Mouse (Mus musculus) neural tube, embryonic 10.5 days (tissue): Measurements from ENCODE around the gene Mrpl57.
"Not testable (repeated sequence)": the region's sequence is repeated elsewhere in the genome, so short reads cannot be mapped to it uniquely, and the experiment has no call there.

Experiments
- DNase-seq: peaks from one replicate; pipeline ENCODE4 v3.0.0-alpha.2; 2017; ENCODE audit warnings: low spot score; ENCODE audit errors: extremely low spot score

Gene Mrpl57

GRCm38 (mm10) chr14:57825788-57826751, at the start of gene Mrpl57, which contains the start of gene Ska3:
Mrpl57 (plus strand) TSS chr14:57826234.
Ska3 (minus strand) TSS chr14:57826185.
- peak; percentile 97 for DNase-seq

GRCm38 (mm10) chr14:57787406-57787805, 38.6 kb upstream of the Mrpl57 start:
- no peak for DNase-seq

- no peak for DNase-seq
These were observed 36.7 kb upstream of the Mrpl57 start for GRCm38 (mm10) chr14:57789311-57789710.

GRCm38 (mm10) chr14:57789759-57790158, 36.3 kb upstream of the Mrpl57 start:
- no peak for DNase-seq

- no peak for DNase-seq
These were observed 34.9 kb upstream of the Mrpl57 start for GRCm38 (mm10) chr14:57791171-57791570.

- peak; percentile 14 for DNase-seq
These were observed 28.5 kb upstream of the Mrpl57 start for GRCm38 (mm10) chr14:57797551-57797950.

GRCm38 (mm10) chr14:57797991-57798931, 27.8 kb upstream of the Mrpl57 start, which contains the start of gene Sap18:
Sap18 (plus strand) TSS chr14:57798180.
- DNase-seq, result peak; percentile 95

GRCm38 (mm10) chr14:57803731-57804130, 22.3 kb upstream of the Mrpl57 start:
- no peak for DNase-seq

GRCm38 (mm10) chr14:57808558-57808957, 17.5 kb upstream of the Mrpl57 start:
- DNase-seq, result no peak

GRCm38 (mm10) chr14:57810886-57811285, 15.1 kb upstream of the Mrpl57 start:
- DNase-seq, result no peak

GRCm38 (mm10) chr14:57811844-57812243, 14.2 kb upstream of the Mrpl57 start:
- DNase-seq, result no peak

GRCm38 (mm10) chr14:57820839-57821238, 5.2 kb upstream of the Mrpl57 start:
- no peak for DNase-seq

GRCm38 (mm10) chr14:57827284-57827683, 1.2 kb downstream of the Mrpl57 start:
- DNase-seq, result no peak

GRCm38 (mm10) chr14:57833526-57833925, 7.5 kb downstream of the Mrpl57 start:
- DNase-seq, result no peak

GRCm38 (mm10) chr14:57835157-57835556, 9.1 kb downstream of the Mrpl57 start:
- no peak for DNase-seq

- no peak for DNase-seq
These were observed 18.5 kb downstream of the Mrpl57 start for GRCm38 (mm10) chr14:57844535-57844934.

GRCm38 (mm10) chr14:57848061-57848460, 22.0 kb downstream of the Mrpl57 start:
- not testable (repeated sequence) for DNase-seq

GRCm38 (mm10) chr14:57848646-57849045, 22.6 kb downstream of the Mrpl57 start:
- no peak for DNase-seq

GRCm38 (mm10) chr14:57850330-57850729, 24.3 kb downstream of the Mrpl57 start:
- no peak for DNase-seq

- DNase-seq, result no peak
These were observed 26.9 kb downstream of the Mrpl57 start for GRCm38 (mm10) chr14:57852961-57853360.

GRCm38 (mm10) chr14:57856037-57856436, 30.0 kb downstream of the Mrpl57 start:
- not testable (repeated sequence) for DNase-seq

- DNase-seq, result no peak
These were observed 32.6 kb downstream of the Mrpl57 start for GRCm38 (mm10) chr14:57858601-57859000.
